Mouse (Mus musculus) bone marrow macrophage, adult 2 months (primary cell): ENCODE data around the gene Dnajc13.

Experiments
- CTCF ChIP-seq: IDR thresholded peaks from 2 replicates; pipeline ENCODE4 v1.5.1; 2012; ENCODE audit warnings: low read depth, mild to moderate bottlenecking, low read length, moderate library complexity
- POLR2A ChIP-seq: IDR thresholded peaks from 2 replicates; pipeline ENCODE4 v1.6.1; 2012; ENCODE audit warnings: mild to moderate bottlenecking, low read depth, low read length, borderline replicate concordance

- TF ChIP-seq POLR2A (no peak), CTCF (no peak)
These were observed 68.2 kb downstream of the Dnajc13 start for GRCm38 (mm10) chr9:104194528-104194927.
